Mouse (Mus musculus) embryonic facial prominence, embryonic 11.5 days (tissue): ENCODE data around the gene Sik3. TPM values are rescaled to one million over a fixed set of nuclear protein-coding genes. Genes with fewer than 3 reads are reported as not detected.

Experiments used
- ATAC-seq: fragments of 200-750 bp; cut with Nextera tagmentation; replicated peaks from 2 replicates; pipeline ENCODE4 v1.8.0; 2017; ENCODE audit warnings: low read depth; ENCODE audit not compliant: insufficient number of reproducible peaks, low FRiP score, low TSS enrichment
- DNase-seq: peaks from one replicate; pipeline ENCODE4 v3.0.0-alpha.2; 2015; ENCODE audit warnings: low spot score
- H3K27ac ChIP-seq: fragments of 300-500 bp; sonication (generic); replicated peaks from 2 replicates; pipeline ENCODE4 v1.5.1; 2014; ENCODE audit warnings: mild to moderate bottlenecking, low read depth, low read length, control low read depth
- H3K27me3 ChIP-seq: fragments of 300-500 bp; sonication (generic); 2 replicates; pipeline ENCODE4 v1.6.1; 2014; ENCODE audit warnings: mild to moderate bottlenecking, low read length, moderate library complexity, mixed read lengths; ENCODE audit not compliant: control insufficient read depth, insufficient read depth
- H3K36me3 ChIP-seq: fragments of 300-500 bp; sonication (generic); replicated peaks from 2 replicates; pipeline ENCODE4 v1.6.1; 2014; ENCODE audit warnings: low read depth, mild to moderate bottlenecking, low read length, moderate library complexity, mixed read lengths; ENCODE audit not compliant: control insufficient read depth, insufficient read depth
- H3K4me1 ChIP-seq: fragments of 300-500 bp; sonication (generic); 2 replicates; pipeline ENCODE4 v1.6.1; 2014; ENCODE audit warnings: low read length, mixed read lengths; ENCODE audit not compliant: control insufficient read depth, insufficient read depth
- H3K4me2 ChIP-seq: fragments of 300-500 bp; sonication (generic); 2 replicates; pipeline ENCODE4 v1.6.1; 2014; ENCODE audit warnings: low read depth, mild to moderate bottlenecking, control low read depth, low read length, moderate library complexity
- H3K4me3 ChIP-seq: fragments of 300-500 bp; sonication (generic); 2 replicates; pipeline ENCODE4 v1.5.1; 2014; ENCODE audit warnings: low read depth, low read length, control low read depth
- H3K9ac ChIP-seq: fragments of 300-500 bp; sonication (generic); replicated peaks from 2 replicates; pipeline ENCODE4 v1.6.1; 2014; ENCODE audit warnings: mild to moderate bottlenecking, control low read depth, low read length
- H3K9me3 ChIP-seq: fragments of 300-500 bp; sonication (generic); replicated peaks from 2 replicates; pipeline ENCODE4 v1.6.1; 2016; ENCODE audit warnings: mild to moderate bottlenecking, low read length, inconsistent platforms, mixed read lengths; ENCODE audit not compliant: control insufficient read depth
- WGBS: fragments of 180-500 bp; shearing (Covaris S2); extraction: QIAGEN DNeasy Blood & Tissue Kit; methylation state at CpG from one replicate; pipeline ENCODE4 v1.1.7; 2014; 5-methylcytosine and 5-hydroxymethylcytosine counted together
- polyA plus RNA-seq: library from polyadenylated mRNA; unstranded; fragments of >200 nt; fragmentation: Nextera tagmentation; extraction: Ambion mirVana; gene quantifications from 2 replicates; pipeline ENCODE4 v1.2.1, GENCODE M21; 2014

Gene Sik3
- polyA plus RNA-seq, 1 experiment from 2014 or later, result 8.2 TPM

DNA sequence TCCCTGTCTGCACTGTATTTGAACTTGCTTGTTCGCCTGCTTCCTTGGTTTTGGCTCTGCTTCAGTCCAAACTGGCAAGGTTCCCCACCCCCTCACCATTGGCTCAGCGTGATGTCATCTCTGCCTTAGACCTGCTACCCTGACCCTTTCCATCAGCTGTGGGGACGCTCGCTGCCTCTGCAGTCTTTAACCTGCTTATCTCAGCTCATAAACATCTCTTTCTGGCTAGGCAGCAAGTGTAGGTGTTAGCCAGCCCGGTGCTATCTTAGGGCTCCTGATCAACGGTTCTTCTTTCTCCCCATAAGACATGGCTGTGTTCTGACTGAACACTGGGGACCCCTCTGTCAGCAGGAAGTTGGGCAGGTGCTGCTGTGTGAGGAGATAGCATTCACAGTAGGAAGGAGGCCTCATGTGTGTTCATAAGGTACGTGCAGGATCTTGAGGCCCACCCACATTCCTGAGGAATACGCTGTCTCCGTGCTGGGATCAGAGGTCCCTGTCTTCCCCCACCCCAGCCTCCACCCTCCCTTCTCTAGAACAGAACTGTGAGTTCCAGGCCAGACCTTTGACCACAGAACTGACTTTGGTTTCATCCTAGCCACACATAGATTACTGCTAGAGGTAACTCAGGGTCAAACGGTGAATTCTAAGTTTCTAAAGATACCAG, 194.3 kb downstream of the Sik3 start:
- Histone ChIP-seq H3K27ac (no peak overlapping the region), H3K9ac (no peak overlapping the region), H3K4me1 (no peaks in the 10 kb centered on the region), H3K4me2 (no peak overlapping the region), H3K4me3 (no peak overlapping the region), H3K9me3 (no peaks in the 10 kb centered on the region), H3K27me3 (no peaks in the 10 kb centered on the region), H3K36me3 (no peaks in the 10 kb centered on the region; the same call in 1 of the 2 replicates)
- no peak for DNase-seq
- WGBS, result 69% methylated on average over 10 of the region's 10 CpGs
- no peak for ATAC-seq

DNA sequence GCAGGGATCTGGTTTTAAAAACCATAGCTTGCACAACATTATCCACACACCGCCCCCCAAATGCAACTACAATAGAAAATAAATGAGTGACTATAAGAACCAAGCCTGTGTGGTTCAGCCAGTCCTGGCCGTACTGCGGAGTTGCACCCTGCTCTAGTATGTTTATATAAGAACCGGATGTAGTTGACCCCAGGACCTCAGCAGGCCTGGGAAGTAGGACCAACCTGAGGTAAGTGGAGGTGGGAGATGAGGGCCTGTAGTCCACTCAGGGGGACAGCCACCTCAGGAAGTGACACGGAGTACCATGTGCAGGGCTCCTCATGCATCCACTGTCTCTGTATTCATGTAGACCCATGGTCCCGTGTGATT, 194.9 kb downstream of the Sik3 start:
- DNase-seq (no peak), ATAC-seq (0 out of 2 replicates have a peak, but pooled peaks have one; percentile 29)
- no peak overlapping the region for H3K4me3 ChIP-seq
- H3K36me3 ChIP-seq, result no peaks in the 10 kb centered on the region; the same call in 1 of the 2 replicates
- 70% methylated on average over 6 of the region's 6 CpGs for WGBS
- no peak overlapping the region for H3K9ac ChIP-seq
- H3K27ac ChIP-seq, result 0 out of 2 replicates have a peak overlapping the region, but pooled peaks have one; percentile 9
- H3K9me3 ChIP-seq, result no peaks in the 10 kb centered on the region
- H3K4me2 ChIP-seq, result no peak overlapping the region
- H3K4me1 ChIP-seq, result no peaks in the 10 kb centered on the region
- H3K27me3 ChIP-seq, result no peaks in the 10 kb centered on the region

DNA sequence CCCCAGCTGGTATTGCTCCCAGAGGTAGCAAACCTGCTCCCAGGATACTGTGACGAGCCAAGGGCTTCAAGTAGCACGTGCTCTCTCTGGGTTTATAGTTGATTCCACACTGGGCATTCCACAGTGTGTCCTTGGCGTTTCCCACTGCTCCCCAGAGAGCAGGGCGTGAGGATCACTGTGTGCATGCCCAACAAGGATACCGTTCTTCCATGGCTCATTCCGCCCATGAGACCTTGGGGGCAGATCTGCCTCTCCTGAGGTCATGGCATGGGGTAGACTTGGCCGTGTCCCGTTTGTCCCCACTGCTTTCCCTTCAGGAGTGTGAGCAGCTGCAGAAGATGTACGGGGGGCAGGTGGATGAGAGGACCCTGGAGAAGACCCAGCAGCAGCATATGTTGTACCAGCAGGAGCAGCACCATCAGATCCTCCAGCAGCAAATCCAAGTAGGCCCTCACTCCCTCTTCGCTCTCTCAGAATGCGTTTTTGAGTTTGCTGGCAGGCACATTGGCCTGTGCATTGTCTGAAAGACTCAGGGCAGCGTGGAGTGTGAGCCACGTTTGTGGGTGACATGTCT, 195.9 kb downstream of the Sik3 start:
- WGBS, result 65% methylated on average over 13 of the region's 13 CpGs
- Histone ChIP-seq H3K4me2 (no peak overlapping the region), H3K36me3 (no peaks in the 10 kb centered on the region; the same call in 1 of the 2 replicates), H3K9me3 (no peaks in the 10 kb centered on the region), H3K27me3 (no peaks in the 10 kb centered on the region), H3K4me1 (no peaks in the 10 kb centered on the region), H3K9ac (no peak overlapping the region), H3K27ac (no peak overlapping the region), H3K4me3 (no peak overlapping the region)
- no peak for DNase-seq
- no peak for ATAC-seq

DNA sequence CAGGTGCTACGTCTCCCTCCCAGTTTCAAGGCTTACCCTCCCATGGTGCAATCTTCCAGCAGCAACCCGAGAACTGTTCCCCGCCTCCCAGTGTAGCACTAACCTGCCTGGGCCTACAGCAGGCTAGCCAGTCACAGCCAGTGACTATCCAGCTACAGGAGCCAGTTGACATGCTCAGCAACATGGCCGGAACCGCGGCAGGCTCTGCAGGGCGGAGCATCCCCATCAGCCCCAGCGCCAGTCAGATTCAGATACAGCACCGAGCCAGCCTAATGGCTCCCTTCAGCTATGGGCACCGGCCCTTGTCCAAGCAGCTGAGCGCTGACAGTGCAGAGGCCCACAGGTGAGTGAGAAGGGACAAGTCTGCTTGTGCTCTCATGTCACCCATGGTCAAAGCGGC, 197.9 kb downstream of the Sik3 start:
- Histone ChIP-seq H3K9ac (no peak overlapping the region), H3K27me3 (no peaks in the 10 kb centered on the region), H3K36me3 (no peaks in the 10 kb centered on the region; the same call in 1 of the 2 replicates), H3K27ac (no peak overlapping the region), H3K4me3 (no peak overlapping the region), H3K4me2 (no peak overlapping the region), H3K9me3 (no peaks in the 10 kb centered on the region), H3K4me1 (no peaks in the 10 kb centered on the region)
- ATAC-seq, result no peak
- no peak for DNase-seq
- WGBS, result 92% methylated on average over 12 of the region's 12 CpGs

DNA sequence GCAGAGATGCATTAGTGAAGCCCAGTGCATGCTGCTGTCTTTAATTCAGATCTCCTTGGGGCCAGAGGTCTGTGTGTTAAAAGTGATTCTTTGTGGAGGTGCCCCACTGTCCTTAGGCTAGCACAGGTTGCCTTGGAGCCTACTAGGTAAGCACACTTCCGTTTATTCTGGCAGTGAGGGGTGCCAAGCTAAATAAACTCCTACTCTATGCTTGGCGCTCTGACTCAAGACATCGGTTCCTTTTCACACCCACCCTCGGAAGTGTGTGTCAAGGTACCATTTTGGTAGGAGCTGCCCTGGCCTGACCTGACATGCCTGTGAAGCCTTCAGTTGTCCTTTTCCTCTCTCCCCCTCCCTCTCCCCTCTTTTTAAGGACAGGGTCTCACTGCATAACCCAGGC, 201.7 kb downstream of the Sik3 start:
- no peak for DNase-seq
- Histone ChIP-seq H3K4me1 (no peaks in the 10 kb centered on the region), H3K4me2 (no peak overlapping the region), H3K27me3 (no peaks in the 10 kb centered on the region), H3K36me3 (no peaks in the 10 kb centered on the region; the same call in 1 of the 2 replicates), H3K9me3 (no peaks in the 10 kb centered on the region), H3K9ac (no peak overlapping the region), H3K4me3 (no peak overlapping the region), H3K27ac (no peak overlapping the region)
- no peak for ATAC-seq
- WGBS, result 92% methylated on average over 4 of the region's 4 CpGs

DNA sequence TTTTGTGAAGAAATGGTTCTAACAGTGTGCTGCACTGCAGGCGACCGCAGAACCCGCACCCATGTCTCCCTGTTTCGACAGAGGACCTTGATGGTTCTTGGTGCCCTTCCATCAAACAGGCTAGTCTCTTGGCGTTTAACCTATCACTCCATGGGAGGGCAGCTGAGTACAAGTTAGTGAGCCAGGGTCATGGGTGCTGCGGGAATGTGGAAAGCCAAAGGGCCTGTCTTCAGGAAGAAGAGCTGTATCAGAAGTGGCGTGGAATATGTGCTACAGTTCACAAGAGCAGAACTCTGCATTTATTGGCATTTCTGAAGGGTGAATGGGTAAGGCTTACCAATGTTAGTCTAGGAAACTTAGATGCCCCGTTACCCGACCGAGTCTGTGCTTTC, 202.3 kb downstream of the Sik3 start:
- Histone ChIP-seq H3K4me3 (no peak overlapping the region), H3K36me3 (no peaks in the 10 kb centered on the region; the same call in 1 of the 2 replicates), H3K4me1 (no peaks in the 10 kb centered on the region), H3K4me2 (no peak overlapping the region), H3K27me3 (no peaks in the 10 kb centered on the region), H3K27ac (no peak overlapping the region), H3K9me3 (no peaks in the 10 kb centered on the region), H3K9ac (no peak overlapping the region)
- DNase-seq, result no peak
- no peak for ATAC-seq
- 93% methylated on average over 10 of the region's 10 CpGs for WGBS

DNA sequence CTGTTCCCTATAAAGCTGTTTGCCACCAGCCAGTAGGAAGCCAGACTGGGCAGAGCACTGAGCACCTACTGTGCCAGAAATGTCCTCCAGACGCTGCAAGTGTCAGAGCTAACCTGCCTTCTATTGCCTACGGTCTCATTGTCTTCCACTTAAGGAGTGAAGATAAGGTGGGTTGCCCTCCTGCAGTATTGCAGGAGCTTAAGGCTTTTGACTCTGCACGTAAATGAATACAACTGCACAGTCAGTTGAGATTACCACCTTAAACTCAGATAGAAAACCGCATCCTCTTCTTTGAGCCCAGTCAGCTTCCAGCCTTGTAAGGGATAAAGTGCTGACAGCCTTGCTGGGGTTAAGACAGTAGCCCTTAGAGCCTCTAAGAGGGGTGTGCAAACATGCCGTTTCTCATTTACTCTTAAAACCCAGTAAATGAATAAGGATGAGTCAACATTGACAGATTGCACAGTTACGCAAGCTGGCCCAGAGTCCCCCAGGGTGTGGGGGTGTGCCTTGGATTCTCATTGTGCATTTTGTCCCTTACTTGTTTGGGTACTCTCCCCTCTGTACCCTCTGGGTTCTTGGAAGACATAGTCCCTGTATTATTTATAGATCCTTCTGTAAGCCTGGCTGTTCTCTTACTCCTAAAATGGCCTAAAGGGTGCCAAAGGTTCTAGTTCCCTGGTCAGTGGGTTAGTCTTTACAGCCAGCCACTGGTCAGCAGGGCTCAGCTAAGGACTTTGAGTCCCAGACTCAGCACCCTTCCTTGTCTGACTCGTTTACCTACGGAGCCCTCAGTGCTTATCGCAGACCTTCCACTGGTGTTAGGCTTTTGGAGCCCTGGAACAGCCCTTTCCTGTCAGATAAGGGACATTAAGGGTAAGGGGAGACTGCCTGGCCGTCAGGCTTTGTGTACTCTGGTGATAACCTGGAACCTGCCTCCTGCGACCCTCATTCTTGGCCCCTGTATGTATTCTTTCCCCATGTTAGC, 203.0 kb downstream of the Sik3 start:
- Histone ChIP-seq H3K36me3 (no peaks in the 10 kb centered on the region; the same call in 1 of the 2 replicates), H3K27me3 (no peaks in the 10 kb centered on the region), H3K27ac (no peak overlapping the region), H3K9me3 (no peaks in the 10 kb centered on the region), H3K4me3 (no peak overlapping the region), H3K4me1 (no peaks in the 10 kb centered on the region), H3K4me2 (no peak overlapping the region), H3K9ac (no peak overlapping the region)
- no peak for DNase-seq
- 85% methylated on average over 11 of the region's 11 CpGs for WGBS
- no peak for ATAC-seq
